Mouse (Mus musculus) brain, embryonic 18.5 days (tissue): ENCODE measurements around the gene Prdm16.
A peak's percentile ranks its signal among the peaks of the same experiment; 100 is the strongest.

ENCODE experiments used
- DNase-seq: peaks from one replicate; pipeline ENCODE4 v3.0.0-alpha.2; 2012; ENCODE audit warnings: low read depth, low spot score

Prdm16 gene

GRCm38 (mm10) chr4:154336650-154337049 lies 300.0 kb downstream of the Prdm16 start:
- no peak for DNase-seq

GRCm38 (mm10) chr4:154335761-154336160 lies 300.9 kb downstream of the Prdm16 start, which contains the start of gene B230104I21Rik:
B230104I21Rik (plus strand) TSS chr4:154336127.
- peak; percentile 42 for DNase-seq

DNA sequence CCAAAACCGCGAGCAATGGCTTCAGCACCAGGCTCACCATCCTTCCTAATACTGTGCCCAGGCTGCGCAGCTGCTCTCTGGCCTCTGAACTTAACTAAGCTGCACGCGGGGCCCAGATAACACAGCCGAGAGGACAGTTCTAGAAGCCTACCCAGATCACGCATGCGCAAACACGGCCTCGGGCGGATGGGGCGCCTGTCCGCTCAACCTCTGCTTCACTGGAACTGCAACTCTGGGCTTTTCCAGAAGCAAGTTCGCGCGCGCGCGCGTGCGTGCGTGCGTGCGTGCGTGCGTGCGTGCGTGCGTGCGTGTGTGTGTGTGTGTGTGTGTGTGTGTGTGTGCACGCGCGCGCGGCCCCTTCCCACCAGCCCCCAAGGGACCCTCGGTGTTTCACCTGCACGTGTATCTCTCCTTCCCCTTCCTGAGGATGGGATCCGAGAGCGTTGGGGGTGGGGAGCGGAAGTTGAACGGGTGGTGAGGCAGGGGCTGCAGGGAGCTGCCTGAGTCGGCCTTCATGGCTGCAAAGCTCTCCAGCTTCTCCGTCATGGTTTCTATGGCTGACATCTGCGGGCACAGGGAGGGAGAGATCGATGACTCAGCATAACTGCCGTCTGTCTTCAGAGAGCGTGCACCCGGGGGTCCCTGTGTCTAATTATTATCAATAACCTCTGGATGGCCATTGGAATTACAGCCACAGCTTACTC lies 301.8 kb downstream of the Prdm16 start:
- no peak for DNase-seq

- no peak for DNase-seq
These were observed 303.4 kb downstream of the Prdm16 start for GRCm38 (mm10) chr4:154333300-154333699.

- DNase-seq, result no peak
These were observed 305.4 kb downstream of the Prdm16 start for GRCm38 (mm10) chr4:154331271-154331670.

DNA sequence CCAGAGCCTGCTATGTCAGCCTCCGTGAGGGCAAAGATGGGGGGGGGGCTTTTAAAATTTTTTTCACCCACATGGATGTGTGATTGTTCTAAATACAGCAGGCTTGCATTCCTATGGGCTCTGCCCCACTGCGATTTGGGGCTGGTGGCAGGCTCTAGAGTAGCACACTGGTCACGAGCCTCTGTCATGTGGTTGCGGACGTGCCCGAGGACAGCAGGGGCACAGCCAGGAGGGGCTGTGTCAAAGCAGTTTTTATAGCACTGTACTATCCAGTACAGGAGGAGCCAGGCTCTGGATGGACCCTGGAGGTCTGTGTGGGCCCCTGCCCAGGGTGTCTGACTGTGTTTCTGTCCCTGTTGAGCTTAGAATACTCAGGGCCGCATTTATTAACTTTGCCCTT lies 306.7 kb downstream of the Prdm16 start:
- no peak for DNase-seq

- peak; percentile 61 for DNase-seq
These were observed 307.8 kb downstream of the Prdm16 start for GRCm38 (mm10) chr4:154328836-154329235.

DNA sequence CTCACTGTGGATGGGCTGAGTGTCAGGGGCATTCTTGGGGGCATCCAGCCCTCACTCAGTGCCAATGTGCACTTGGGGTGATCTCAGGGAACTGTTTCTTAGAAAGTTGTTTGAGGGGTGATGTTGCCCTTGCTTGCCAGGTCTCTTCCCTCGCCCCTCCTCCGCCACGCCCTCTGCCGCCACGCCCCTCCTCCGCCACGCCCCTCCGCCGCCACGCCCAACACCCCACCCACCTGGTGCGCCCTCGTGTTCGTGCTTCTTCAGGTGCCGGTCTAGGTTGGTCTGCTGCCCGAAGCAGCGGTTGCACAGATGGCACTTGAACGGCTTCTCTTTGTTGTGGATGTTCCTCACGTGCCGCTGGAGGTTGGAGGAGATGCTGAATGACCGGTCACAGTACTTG lies 308.2 kb downstream of the Prdm16 start:
- no peak for DNase-seq

- DNase-seq, result no peak
These were observed 311.3 kb downstream of the Prdm16 start for GRCm38 (mm10) chr4:154325410-154325809.

DNA sequence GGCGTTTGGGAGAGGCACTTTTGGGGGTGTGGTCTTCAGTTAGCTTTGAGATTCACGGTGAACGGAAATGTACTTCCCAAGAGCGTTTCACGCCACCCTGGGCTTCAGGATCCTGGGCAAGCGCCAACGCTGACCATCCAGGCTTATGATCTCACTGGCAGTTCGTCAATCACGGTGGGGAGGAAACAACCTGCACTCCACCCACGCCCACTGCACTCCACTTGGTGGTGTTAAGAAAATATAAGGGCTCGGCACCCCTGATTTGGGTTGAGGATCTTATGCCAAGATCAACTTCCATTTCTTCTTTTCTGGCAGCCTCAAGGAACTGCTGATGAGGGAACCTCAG lies 323.1 kb downstream of the Prdm16 start:
- DNase-seq, result no peak

- peak; percentile 50 for DNase-seq
These were observed 323.6 kb downstream of the Prdm16 start for GRCm38 (mm10) chr4:154312935-154313621.

DNA sequence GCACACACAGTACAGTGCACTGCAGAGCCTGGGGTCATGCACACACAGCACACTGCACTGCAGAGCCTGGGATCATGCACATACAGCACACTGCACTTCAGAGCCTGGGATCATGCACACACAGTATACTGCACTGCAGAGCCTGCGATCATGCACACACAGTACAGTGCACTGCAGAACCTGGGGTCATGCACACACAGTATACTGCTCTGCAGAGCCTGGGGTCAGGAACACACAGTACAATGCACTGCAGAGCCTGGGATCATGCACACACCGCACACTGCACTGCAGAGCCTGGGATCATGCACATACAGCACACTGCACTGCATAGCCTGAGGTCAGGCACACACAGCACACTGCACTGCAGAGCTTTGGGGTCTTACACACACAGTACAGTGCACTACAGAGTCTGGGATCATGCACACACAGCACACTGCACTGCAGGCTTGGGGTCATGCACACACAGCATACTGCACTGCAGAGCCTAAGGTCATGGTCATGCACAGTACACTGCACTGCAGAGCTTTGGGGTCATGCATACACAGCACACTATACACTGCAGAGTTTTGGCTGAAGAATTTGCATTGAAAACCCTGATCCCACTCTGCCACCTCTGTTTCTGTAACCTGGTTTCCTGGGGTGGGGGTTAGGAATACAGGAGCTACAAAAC lies 324.4 kb downstream of the Prdm16 start:
- no peak for DNase-seq

GRCm38 (mm10) chr4:154310576-154311262 lies 326.0 kb downstream of the Prdm16 start:
- DNase-seq, result no peak

DNA sequence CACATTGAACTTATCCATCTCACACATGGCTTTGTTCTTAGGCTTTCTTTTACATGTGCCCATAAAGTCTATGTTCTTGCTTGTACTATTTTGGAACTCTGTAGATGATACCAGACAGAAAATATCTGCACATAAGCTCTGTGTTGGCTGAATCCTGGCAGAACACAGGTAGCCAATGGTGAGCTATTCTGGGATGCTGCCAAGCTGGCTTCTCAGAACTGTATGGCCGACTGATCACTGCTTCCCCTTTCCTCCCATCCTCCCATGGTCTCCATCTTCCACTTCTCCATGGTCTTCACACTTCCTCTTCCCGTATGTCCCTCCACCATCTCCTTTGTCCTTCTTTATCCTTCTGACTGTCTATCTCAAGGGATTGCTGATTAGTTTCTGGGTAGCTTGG lies 327.5 kb downstream of the Prdm16 start:
- no peak for DNase-seq

DNA sequence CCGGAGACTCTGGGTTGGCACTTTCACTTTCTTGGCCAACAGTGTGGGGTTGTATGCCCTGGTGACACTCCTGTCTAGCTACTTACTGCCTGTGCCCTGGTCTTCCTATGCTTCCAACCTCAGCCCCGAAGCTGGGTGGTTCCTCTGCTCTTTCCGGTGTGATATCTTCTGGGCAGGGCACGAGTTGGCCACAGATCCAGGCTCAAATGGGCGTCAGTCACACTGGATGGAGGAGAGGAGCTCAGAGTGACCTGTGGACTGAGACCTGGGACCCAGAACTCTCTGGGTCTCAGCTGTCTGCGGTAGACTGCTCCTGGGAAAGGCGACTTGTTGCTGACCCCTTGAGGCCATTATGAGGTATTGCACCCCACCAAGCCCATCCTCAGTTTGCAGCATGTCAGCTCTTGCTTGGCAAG lies 335.2 kb downstream of the Prdm16 start, which contains the start of gene Arhgef16:
TSS of gene Arhgef16 (minus strand) at position 211 of the 416 bp plus-strand sequence.
- DNase-seq, result peak; percentile 18

GRCm38 (mm10) chr4:154299541-154300271 lies 337.0 kb downstream of the Prdm16 start:
- no peak for DNase-seq

GRCm38 (mm10) chr4:154297761-154298160 lies 338.9 kb downstream of the Prdm16 start:
- DNase-seq, result no peak

GRCm38 (mm10) chr4:154294262-154294731 lies 342.4 kb downstream of the Prdm16 start:
- DNase-seq, result no peak

DNA sequence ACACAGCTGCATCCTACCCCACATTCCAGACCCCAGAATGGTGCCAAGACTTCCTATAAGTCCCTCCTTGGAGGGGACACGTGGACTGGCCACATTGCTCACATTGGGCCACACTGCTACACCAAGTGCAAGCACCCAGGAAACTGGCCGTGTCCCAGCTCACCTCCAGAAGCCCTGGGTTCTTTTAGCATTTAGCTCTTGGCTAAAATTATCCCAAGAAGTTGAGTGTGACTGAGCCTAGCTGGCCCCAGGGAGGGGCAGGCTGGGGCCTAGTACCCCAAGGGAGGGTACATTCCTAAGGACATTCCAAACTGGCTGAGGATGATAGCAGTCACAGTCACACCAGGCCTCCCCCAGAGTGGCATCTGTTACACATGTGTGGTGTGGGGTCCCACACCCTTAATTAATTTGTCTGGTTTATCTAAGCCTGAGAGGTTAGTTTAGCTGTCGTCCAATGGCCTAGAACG lies 342.9 kb downstream of the Prdm16 start:
- no peak for DNase-seq

DNA sequence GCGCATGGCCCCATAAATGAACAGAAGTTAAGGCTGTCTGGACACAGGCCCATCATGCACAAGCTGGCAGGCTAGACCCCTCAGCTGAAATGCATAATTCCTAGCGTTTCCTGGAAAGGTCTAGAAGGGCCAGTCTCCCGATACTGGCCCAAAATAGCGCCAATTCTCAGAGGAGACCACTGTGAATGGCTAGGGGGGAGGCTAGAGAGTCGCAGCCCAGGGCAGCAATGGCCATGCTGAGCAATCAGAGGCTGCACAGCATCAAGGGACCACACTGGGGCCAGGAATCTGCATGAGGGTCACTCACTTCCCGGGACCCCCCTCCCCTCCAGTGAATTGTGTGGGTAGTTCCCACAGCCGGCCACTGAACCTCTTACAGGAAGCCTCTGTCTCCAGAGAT lies 353.0 kb downstream of the Prdm16 start:
- DNase-seq, result no peak

DNA sequence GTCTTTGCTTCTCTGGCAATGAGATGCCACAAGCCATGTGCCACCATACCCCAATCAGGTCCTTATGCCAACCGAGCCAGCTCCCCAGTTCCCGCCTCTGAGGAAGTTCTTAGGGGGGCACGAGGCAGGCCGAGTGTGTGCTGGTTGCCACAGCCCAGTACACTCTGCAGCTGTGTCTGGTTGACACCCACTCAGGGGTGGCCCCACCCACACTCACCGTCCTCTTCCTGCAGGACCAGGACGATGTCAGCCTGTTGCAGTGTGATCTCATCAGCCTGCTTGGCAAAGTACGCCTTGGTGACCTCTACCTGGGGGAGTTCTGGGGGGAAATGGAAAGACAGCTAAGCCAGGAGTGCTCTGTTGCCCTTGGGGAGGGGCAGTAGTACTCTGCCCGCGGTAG lies 357.2 kb downstream of the Prdm16 start:
- DNase-seq, result no peak
